Mouse (Mus musculus): Measurements from ENCODE around the gene Atp6v0a4. TPM values are rescaled to one million over a fixed set of nuclear protein-coding genes. Genes with fewer than 3 reads are reported as not detected.

Gene Atp6v0a4
- polyA plus RNA-seq, 1 experiment from 2014 or later: 3.7 TPM

DNA sequence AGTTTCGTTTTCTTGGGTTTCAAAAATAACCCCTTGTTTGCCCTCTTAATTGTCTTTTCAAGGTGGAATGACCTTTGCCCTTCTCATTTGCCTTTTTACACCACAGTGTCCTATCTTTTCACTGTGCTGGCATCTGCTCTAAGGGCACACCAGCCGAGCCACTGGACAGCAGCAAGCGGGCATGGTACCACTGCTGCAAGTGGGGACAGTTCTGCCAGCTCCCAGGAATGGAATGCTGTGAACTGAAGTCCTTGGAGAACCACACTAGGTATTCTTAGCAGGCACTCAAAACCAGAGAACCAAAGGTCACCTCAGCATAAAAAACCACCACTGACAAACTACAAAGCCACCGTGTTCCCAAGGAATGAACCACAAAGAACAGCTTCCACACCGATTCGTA is 1.6 kb downstream of the Atp6v0a4 start:
- no peak overlapping the region for H3K4me3 ChIP-seq (ENCODE audit: low read depth, low read length)
- H3K4me2 ChIP-seq (replicated peaks; ENCODE audit: low read depth, low read length): no peak overlapping the region
- H3K36me3 ChIP-seq (ENCODE audit: control insufficient read depth, insufficient read depth, low read length): peaks cover 4% of the 10 kb centered on the region; the same call in 1 of the 2 replicates
- H3K9ac ChIP-seq (replicated peaks; ENCODE audit: low read depth, low read length): no peak overlapping the region
- H3K27ac ChIP-seq (ENCODE audit: low read length): no peak overlapping the region
- WGBS: 70% methylated on average over 6 of the region's 6 CpGs
- no peaks in the 10 kb centered on the region for H3K4me1 ChIP-seq (ENCODE audit: control insufficient read depth, insufficient read depth, low read length)
- ATAC-seq (ENCODE audit: insufficient number of reproducible peaks, insufficient read depth, low FRiP score, low read depth): no peak
- no peaks in the 10 kb centered on the region for H3K9me3 ChIP-seq (ENCODE audit: control insufficient read depth, low read depth, low read length)
- H3K27me3 ChIP-seq (ENCODE audit: control insufficient read depth, insufficient read depth, low read length): no peaks in the 10 kb centered on the region

DNA sequence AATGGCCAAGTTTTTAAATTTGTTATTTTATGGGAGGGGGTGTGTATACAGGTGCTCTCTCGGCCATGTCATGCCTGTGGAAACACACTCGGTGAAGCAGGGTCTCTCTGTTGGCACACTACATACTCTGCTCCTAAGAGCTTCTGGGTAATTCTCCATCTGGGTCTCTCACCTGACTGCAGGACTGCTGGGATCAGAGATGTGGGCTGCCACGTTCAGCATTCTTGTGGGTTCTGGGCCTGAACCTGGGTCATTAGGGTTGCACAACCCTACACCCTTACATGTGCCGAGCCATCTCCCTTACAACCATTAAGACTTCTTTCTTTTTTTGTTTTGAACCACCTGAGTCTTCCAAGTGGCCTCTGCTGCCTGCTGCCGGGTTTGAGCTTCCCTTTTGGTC is 2.5 kb downstream of the Atp6v0a4 start:
- ATAC-seq (ENCODE audit: insufficient number of reproducible peaks, insufficient read depth, low FRiP score, low read depth): no peak
- no peak overlapping the region for H3K27ac ChIP-seq (ENCODE audit: low read length)

DNA sequence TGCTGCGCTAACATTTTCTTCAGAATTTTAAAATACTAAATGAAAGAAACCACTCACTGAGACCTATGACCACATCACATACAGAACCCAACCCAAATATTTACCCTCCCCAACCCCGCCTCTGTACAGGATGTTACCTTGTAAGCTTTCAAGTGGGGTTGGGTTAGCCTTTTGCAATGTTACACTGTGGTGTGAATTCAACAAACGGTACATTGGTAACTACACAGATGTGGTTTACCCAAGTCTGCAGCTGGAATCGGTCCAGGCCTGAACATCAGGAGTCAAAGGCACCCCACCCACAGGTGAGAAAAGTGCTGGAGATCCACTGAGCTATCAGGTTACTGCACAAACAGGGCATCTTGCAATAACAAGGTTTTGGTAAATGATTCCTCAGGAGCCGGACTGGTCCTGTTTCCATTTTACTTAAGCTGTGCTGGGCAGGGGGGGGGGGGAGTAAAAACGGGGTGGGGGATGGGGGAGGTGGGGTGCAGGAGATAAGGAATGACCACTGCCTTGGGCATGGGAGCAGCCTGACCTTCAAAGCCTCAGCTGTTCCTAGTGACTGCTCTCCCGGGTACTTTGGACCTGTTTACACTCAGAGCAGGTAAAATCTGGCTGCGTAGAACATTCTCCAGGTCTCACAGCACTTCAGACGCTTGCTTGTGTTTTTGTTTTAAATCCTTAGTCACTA is 3.6 kb downstream of the Atp6v0a4 start:
- H3K4me2 ChIP-seq (replicated peaks; ENCODE audit: low read depth, low read length): no peak overlapping the region
- peak; percentile 73 for ATAC-seq (ENCODE audit: insufficient number of reproducible peaks, insufficient read depth, low FRiP score, low read depth)
- no peaks in the 10 kb centered on the region; the same call in 1 of the 2 replicates for H3K36me3 ChIP-seq (ENCODE audit: control insufficient read depth, insufficient read depth, low read length)
- no peaks in the 10 kb centered on the region for H3K4me1 ChIP-seq (ENCODE audit: control insufficient read depth, insufficient read depth, low read length)
- no peak overlapping the region for H3K9ac ChIP-seq (replicated peaks; ENCODE audit: low read depth, low read length)
- 47% methylated on average over 8 of the region's 9 CpGs for WGBS
- H3K27me3 ChIP-seq (ENCODE audit: control insufficient read depth, insufficient read depth, low read length): no peaks in the 10 kb centered on the region
- H3K4me3 ChIP-seq (ENCODE audit: low read depth, low read length): no peak overlapping the region
- no peak overlapping the region for H3K27ac ChIP-seq (ENCODE audit: low read length)
- no peaks in the 10 kb centered on the region for H3K9me3 ChIP-seq (ENCODE audit: control insufficient read depth, low read depth, low read length)

More for the DNA sequence above, 2.5 kb downstream of the Atp6v0a4 start:
- Histone ChIP-seq H3K27me3 (ENCODE audit: control insufficient read depth, insufficient read depth, low read length) (no peaks in the 10 kb centered on the region), H3K36me3 (ENCODE audit: control insufficient read depth, insufficient read depth, low read length) (no peaks in the 10 kb centered on the region; the same call in 1 of the 2 replicates), H3K9me3 (ENCODE audit: control insufficient read depth, low read depth, low read length) (no peaks in the 10 kb centered on the region), H3K4me1 (ENCODE audit: control insufficient read depth, insufficient read depth, low read length) (no peaks in the 10 kb centered on the region), H3K9ac (replicated peaks; ENCODE audit: low read depth, low read length) (no peak overlapping the region), H3K4me2 (replicated peaks; ENCODE audit: low read depth, low read length) (no peak overlapping the region), H3K4me3 (ENCODE audit: low read depth, low read length) (no peak overlapping the region)
- WGBS: 84% methylated on average over 5 of the region's 5 CpGs

DNA sequence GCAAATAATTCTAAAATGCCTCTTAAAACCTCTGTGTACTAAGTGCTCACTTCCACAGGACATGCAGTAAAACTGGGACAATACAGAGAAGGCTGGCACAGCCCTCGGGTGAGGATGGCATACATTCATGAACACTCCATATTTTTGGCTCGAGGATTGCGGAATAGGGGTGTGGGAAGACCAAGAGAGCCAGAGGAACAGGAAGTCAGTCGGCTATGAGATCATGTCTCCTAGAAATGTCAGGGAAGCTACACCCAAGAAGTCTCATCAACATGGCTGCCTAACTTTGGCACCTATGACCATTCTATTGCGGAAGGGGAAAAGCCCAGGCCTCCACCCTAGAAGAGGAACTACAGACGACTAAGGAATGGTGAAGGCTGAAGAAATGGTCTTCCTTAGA is 6.0 kb downstream of the Atp6v0a4 start:
- no peak for ATAC-seq (ENCODE audit: insufficient number of reproducible peaks, insufficient read depth, low FRiP score, low read depth)
- Histone ChIP-seq H3K27ac (ENCODE audit: low read length) (no peak overlapping the region), H3K9me3 (ENCODE audit: control insufficient read depth, low read depth, low read length) (no peaks in the 10 kb centered on the region), H3K27me3 (ENCODE audit: control insufficient read depth, insufficient read depth, low read length) (no peaks in the 10 kb centered on the region), H3K9ac (replicated peaks; ENCODE audit: low read depth, low read length) (no peak overlapping the region), H3K4me3 (ENCODE audit: low read depth, low read length) (no peak overlapping the region), H3K4me1 (ENCODE audit: control insufficient read depth, insufficient read depth, low read length) (no peaks in the 10 kb centered on the region), H3K36me3 (ENCODE audit: control insufficient read depth, insufficient read depth, low read length) (no peaks in the 10 kb centered on the region), H3K4me2 (replicated peaks; ENCODE audit: low read depth, low read length) (no peak overlapping the region)
- WGBS: 93% methylated on average over 6 of the region's 6 CpGs

DNA sequence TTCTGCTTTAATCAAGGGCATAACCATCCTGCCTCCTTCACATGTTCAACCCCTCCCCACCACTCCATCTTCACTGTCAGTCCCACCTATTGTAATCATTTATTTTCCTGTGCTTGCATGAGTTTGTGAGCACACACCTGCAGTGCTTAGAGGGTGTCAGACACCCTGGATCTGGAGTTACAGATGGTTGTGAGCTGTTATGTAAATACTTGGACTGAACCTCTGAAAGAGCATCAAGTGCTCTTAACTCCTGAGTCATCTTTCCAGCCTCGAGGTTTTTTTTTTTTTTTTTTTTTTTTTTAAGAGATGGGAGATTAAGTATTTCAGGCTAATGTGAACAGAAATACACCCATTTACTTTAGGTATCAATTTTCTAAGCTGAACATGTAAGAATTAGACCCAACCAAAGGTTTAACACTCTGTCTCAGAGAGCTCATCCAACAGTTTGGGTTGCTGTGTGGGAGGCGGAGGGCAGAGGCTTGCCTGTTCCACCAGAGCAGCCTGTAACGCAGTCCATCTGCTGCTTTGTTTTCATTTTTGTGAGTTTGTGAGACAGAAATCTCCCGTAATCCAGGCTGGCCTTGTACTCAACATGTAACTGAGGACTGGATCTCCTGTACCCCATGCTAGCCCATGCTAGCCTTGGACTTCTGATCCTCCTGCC is 8.1 kb downstream of the Atp6v0a4 start:
- WGBS: 35% methylated on average over 4 of the region's 4 CpGs
- H3K9me3 ChIP-seq (ENCODE audit: control insufficient read depth, low read depth, low read length): no peaks in the 10 kb centered on the region
- ATAC-seq (ENCODE audit: insufficient number of reproducible peaks, insufficient read depth, low FRiP score, low read depth): no peak
- no peaks in the 10 kb centered on the region for H3K4me1 ChIP-seq (ENCODE audit: control insufficient read depth, insufficient read depth, low read length)
- H3K4me3 ChIP-seq (ENCODE audit: low read depth, low read length): no peak overlapping the region
- H3K27me3 ChIP-seq (ENCODE audit: control insufficient read depth, insufficient read depth, low read length): no peaks in the 10 kb centered on the region
- no peak overlapping the region for H3K9ac ChIP-seq (replicated peaks; ENCODE audit: low read depth, low read length)
- H3K36me3 ChIP-seq (ENCODE audit: control insufficient read depth, insufficient read depth, low read length): no peaks in the 10 kb centered on the region
- no peak overlapping the region for H3K4me2 ChIP-seq (replicated peaks; ENCODE audit: low read depth, low read length)
- no peak overlapping the region; the same call in 1 of the 2 replicates for H3K27ac ChIP-seq (ENCODE audit: low read length)

DNA sequence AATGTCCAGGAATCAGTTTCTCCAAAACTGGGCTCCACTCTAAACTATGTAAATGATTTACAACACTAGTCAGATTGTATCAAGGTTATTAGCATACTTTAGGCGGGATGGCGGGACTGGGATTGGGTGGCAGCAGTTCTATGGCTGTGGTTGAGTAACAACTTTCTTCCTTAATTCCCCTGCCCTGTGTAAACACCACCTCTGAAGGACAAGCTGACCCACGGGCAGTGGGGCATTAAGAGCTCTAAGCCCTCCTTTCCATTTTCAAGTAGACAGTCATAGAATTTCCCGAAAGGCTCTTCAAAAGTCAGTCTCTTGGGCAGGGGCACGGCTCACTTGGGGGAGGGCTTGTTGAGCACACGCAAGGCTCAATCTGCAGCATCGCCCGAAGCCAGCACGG is 13.5 kb downstream of the Atp6v0a4 start:
- no peak for ATAC-seq (ENCODE audit: insufficient number of reproducible peaks, insufficient read depth, low FRiP score, low read depth)
- H3K4me2 ChIP-seq (replicated peaks; ENCODE audit: low read depth, low read length): no peak overlapping the region
- WGBS: 69% methylated on average over 9 of the region's 9 CpGs

DNA sequence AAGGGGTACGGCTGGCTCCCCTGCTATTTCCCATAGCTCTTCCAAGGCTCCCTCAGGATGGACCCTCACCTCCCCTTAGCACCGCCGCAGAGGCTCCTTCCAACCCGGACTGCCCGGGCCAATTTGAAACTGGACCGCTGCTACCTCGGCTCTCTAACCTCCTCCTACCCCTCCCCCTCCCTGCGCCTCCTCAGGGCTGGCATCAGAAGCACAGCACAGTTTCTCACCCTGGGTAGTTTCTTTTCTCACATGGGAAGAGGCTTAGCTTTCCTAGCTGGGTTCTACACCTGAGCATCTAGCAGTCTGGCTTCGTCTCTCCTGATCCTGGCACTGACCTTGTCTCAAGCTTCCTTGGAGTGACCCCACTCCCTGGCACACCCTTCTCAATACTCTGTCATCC is 14.5 kb downstream of the Atp6v0a4 start:
- no peaks in the 10 kb centered on the region for H3K36me3 ChIP-seq (ENCODE audit: control insufficient read depth, insufficient read depth, low read length)
- no peak overlapping the region for H3K4me2 ChIP-seq (replicated peaks; ENCODE audit: low read depth, low read length)
- H3K27ac ChIP-seq (ENCODE audit: low read length): no peak overlapping the region
- 16% methylated on average over 9 of the region's 9 CpGs for WGBS
- no peaks in the 10 kb centered on the region for H3K9me3 ChIP-seq (ENCODE audit: control insufficient read depth, low read depth, low read length)
- H3K27me3 ChIP-seq (ENCODE audit: control insufficient read depth, insufficient read depth, low read length): no peaks in the 10 kb centered on the region
- no peak overlapping the region for H3K4me3 ChIP-seq (ENCODE audit: low read depth, low read length)
- no peaks in the 10 kb centered on the region for H3K4me1 ChIP-seq (ENCODE audit: control insufficient read depth, insufficient read depth, low read length)
- no peak for ATAC-seq (ENCODE audit: insufficient number of reproducible peaks, insufficient read depth, low FRiP score, low read depth)
- no peak overlapping the region for H3K9ac ChIP-seq (replicated peaks; ENCODE audit: low read depth, low read length)

More for the DNA sequence above, 13.5 kb downstream of the Atp6v0a4 start:
- no peak overlapping the region for H3K4me3 ChIP-seq (ENCODE audit: low read depth, low read length)
- H3K9ac ChIP-seq (replicated peaks; ENCODE audit: low read depth, low read length): no peak overlapping the region
- H3K9me3 ChIP-seq (ENCODE audit: control insufficient read depth, low read depth, low read length): no peaks in the 10 kb centered on the region
- no peaks in the 10 kb centered on the region for H3K4me1 ChIP-seq (ENCODE audit: control insufficient read depth, insufficient read depth, low read length)
- no peak overlapping the region for H3K27ac ChIP-seq (ENCODE audit: low read length)
- H3K36me3 ChIP-seq (ENCODE audit: control insufficient read depth, insufficient read depth, low read length): no peaks in the 10 kb centered on the region
- no peaks in the 10 kb centered on the region for H3K27me3 ChIP-seq (ENCODE audit: control insufficient read depth, insufficient read depth, low read length)

DNA sequence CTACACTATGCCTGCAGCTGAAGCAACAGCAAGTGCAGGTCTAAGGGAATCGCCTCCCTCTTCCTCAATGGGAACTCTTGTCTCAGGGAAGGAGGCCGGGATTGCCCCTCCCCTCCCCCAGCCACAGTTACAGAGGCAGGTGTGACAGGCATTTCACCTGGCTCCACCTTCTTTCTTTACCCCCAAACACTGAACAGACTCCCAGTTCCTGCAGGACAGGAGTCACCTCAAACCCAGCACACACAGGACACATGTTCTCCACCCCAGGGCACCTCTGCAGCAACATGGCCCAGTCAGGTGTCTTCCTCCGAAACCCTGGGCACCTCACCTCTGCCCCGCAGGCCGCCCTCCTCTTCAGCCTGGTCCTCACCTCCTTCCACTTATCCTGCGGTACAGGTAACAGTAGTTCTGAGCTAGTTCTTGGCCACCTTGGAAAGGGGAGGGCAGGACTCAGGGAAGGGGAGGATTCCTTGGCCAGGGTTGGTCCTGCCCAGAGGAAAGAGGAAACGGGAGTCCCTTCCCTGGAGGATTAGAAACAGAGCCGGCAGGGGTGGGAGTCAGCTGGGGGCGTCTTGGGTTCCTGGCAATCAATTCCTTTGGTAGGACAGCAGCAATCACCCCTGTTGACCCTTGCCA is 15.1 kb downstream of the Atp6v0a4 start, which contains the start of gene Tmem213:
Gene Tmem213, plus strand, starts transcription at position 96 of the 636 bp plus-strand sequence.
- 0 out of 2 replicates have a peak, but pooled peaks have one; percentile 10 for ATAC-seq (ENCODE audit: insufficient number of reproducible peaks, insufficient read depth, low FRiP score, low read depth)
- no peak within 1 kb of the TSS for H3K27ac ChIP-seq (ENCODE audit: low read length)
- H3K9ac ChIP-seq (replicated peaks; ENCODE audit: low read depth, low read length): no peak within 1 kb of the TSS
- no peaks in the 10 kb centered on the region for H3K36me3 ChIP-seq (ENCODE audit: control insufficient read depth, insufficient read depth, low read length)
- H3K9me3 ChIP-seq (ENCODE audit: control insufficient read depth, low read depth, low read length): no peaks in the 10 kb centered on the region
- H3K27me3 ChIP-seq (ENCODE audit: control insufficient read depth, insufficient read depth, low read length): no peaks in the 10 kb centered on the region
- no peaks in the 10 kb centered on the region for H3K4me1 ChIP-seq (ENCODE audit: control insufficient read depth, insufficient read depth, low read length)
- no peak within 1 kb of the TSS for H3K4me2 ChIP-seq (replicated peaks; ENCODE audit: low read depth, low read length)
- H3K4me3 ChIP-seq (ENCODE audit: low read depth, low read length): no peak within 1 kb of the TSS
- 28% methylated on average over 9 of the region's 9 CpGs for WGBS

Data from stomach, embryonic 14.5 days (tissue).